Mouse (Mus musculus) heart, adult 18-20 months (tissue): ENCODE results near the gene Rnf44. TPM values are rescaled to one million over a fixed set of nuclear protein-coding genes. Genes with fewer than 3 reads are reported as not detected.
A peak's percentile ranks its signal among the peaks of the same experiment; 100 is the strongest.

Source experiments
- DNase-seq, 2 experiments: peaks; one replicate each; pipeline ENCODE4 v3.0.0; 2021 to 2022; ENCODE audit warnings: mixed read lengths in 1 of 2
- long read RNA-seq, 2 experiments: library from polyadenylated mRNA; stranded (forward); transcript quantifications; one replicate each; pipeline ENCODE4 v2.0.0; 2021
- total RNA-seq, 2 experiments: library from RNA; stranded (reverse); gene quantifications; 2 replicates each; pipeline ENCODE4 v1.2.3; 2021

Gene Rnf44
- 10 to 100 TPM; 55.1 to 55.9 TPM for total RNA-seq
- long read RNA-seq, experiment 1, partial matches to known transcripts: 2 of 14 reads
- long read RNA-seq, experiment 1, other reads (novel, unspliced or antisense): 12 of 14 reads
- long read RNA-seq, experiment 2, partial matches to known transcripts: 1 of 11 reads
- long read RNA-seq, experiment 2, other reads (novel, unspliced or antisense): 10 of 11 reads

DNA sequence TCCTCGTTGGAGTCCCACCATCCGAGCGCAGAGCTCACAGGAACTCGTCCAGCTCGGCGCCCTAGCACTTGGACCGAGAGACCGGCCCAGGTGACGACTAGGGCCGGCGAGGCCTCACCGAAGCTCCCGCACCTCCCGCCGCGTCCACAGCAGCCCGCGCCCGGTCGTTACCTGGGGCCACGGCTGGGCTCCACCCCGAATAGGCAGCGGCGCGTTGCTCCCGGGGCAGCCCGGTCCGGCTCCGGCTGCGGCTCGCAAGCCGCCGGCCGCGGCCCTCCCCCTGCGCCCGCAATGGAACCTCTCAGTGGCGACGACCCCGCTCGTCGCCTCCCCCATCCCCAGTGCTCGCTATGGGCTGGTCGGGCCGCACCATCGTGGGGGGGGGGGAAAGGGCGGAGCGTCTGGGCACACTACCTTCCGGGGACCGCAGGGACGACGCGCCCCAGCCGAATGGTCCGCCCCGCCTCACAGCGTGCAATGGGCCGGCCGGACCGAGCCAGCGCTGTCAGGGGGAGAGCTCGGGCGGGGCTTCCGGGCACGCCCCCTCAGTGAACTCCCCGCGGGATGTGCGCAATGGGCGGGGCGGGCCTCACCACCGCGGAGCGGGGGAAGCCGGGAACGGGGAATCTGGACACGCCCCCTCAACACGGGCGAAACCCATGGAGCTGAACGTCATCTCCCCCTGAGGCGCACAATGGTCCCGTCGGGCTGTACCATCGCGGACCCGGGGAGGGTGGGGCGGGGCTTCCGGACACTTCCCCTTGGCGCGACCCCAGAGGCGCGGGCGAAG lies at the start of gene Rnf44:
Rnf44 (minus strand) TSS at position 350 of the 790 bp plus-strand sequence.
- DNase-seq: peak; percentile 97 to 99

DNA sequence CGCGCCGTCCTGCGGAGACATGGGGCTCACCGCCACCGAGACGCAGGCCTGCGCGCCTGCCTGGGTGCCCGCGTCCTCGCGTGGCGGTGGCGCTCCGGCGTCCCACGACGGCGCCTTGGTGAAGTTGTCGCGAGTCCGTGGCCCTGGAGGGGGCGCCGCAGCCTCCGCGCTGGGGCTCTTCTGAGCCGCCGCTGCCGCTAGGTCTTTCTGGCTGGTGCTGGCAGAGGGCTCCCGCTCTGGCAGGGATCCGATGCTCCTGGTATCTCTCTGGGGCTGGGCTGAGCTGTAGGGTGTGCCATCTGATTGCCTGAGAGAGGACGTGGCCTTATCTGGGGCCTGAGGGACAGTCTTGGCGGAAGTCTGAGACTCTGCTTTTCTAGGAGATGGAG lies 44.5 kb upstream of the Rnf44 start:
- no peak for DNase-seq

DNA sequence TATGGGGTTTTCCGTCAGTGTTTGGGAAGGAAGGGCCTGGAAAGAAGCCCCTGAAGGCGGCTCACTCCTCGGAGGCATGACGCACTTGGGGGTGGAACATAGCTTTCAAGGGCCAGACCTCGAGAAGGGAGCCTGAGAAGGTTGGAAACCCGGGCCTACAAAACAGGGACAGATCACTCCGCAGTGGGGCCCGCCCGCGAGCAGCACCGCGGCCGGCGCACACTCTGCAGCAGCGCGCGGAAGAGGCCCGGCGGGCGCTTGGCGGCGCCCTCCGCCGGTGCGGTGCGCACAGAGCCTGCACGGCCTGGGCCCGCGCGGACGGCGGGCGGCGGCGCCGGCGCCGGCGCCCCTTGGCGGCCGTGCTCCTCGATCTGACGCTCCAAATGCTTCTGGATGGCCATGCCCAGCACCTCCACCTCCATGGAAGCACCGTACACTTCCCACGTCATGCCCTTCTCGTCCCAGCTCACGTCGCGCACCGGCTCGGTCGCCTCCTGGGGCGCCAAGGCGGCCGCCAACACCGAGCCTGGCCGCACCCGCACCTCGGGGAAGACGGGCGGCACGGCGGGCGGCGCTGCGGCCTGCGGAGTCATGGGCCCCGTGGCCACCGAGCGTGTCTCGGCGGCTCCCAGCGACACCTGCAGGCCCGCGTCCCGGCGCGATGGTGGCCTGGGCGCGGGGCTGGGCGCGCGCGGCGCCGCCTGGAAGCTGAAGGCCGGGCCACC lies 43.9 kb upstream of the Rnf44 start:
- DNase-seq: peak; percentile 5 to 8

DNA sequence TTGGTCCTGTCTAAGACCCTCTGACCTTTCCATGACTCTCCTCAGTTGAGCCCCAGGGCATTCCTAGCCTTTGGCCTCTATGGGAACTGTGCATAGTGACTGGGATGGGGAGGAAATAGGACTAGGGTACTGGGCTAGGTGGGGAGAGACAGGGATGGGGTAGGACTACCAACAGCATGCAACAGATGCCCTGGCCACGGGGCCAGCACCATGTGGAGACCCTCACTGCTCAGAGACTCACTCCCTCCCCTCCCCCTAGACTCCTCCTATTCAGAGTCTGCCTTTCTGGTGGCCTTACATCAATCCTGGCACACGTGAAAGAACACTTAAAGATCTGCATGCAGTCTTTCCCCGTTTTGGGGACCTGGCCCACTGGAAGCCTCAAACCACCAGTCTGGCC lies 43.2 kb upstream of the Rnf44 start:
- DNase-seq: no peak

DNA sequence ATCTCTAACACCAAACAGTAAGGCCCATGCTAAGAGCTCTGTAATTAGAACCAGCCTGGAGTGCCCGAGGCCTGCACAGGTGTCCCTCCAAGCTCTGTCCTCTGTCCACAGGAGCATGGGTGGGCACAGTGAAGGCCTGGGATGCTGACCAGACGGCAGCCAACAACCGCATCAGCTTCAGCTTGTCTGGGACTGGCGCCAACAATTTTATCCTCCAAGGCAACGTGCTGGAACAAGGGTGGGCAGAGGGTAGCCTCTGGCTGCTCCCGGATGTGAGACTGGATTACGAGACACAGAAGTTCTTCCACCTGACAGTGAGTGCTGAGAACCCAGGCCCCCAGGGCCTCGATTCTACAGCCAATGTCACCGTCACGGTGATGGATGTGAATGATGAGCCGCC lies 32.4 kb upstream of the Rnf44 start:
- no peak for DNase-seq

DNA sequence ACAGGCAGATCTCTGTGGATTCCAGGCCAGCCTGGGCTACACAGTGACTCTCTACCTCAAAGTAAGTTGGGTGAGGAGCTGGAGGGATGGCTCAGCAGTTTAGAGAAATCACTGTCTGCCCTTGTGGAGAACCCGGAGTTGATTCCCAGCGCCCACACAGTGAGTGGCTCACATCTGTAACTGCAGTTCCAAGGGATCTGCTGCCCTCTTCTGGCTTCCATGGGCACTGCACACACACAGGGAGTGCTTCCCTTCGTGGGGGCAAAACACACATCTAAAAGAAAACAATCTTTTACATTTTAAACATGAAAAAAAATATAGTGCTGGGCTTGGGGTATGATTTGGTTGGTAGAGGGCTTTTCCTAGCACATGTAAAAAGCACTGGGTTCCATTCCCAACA lies 29.4 kb upstream of the Rnf44 start:
- DNase-seq: no peak

DNA sequence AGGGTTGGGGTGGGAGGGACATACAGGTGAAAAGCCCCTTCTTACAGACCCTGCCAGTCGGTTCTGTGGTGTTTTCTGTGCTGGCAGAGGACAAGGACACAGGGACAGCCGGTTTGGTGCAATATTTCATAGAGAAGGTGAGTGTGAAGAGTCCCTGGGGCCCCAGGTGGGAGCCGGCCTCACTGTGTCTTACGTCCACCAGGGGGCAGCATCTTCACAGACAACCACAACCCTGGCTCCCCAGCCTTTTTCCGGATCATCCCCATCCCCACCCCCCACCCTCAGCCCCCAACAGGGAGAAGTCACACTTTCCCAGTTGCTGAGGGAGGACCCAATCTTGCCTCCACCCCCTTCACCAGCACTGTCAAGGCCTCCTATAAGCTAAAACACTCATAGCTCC lies 23.2 kb upstream of the Rnf44 start:
- peak; percentile 17 to 55 for DNase-seq

DNA sequence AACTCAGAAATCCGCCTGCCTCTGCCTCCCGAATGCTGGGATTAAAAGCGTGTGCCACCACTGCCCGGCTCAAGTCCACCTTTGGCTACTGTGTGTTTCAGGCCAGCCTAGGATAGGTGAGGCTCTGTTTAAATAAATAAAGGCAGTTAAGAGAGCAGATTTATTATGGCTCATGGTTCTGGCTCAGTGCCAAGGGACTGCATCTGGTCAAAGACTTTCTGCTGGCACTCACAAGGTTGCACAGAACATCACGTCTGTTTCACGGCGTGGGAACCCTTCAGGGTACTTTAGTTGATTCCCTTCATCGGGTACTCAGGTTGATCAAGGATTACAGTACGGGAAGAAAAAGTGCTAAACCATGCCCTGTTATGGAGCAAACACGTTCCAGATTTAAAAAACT lies 21.3 kb upstream of the Rnf44 start:
- DNase-seq: no peak

DNA sequence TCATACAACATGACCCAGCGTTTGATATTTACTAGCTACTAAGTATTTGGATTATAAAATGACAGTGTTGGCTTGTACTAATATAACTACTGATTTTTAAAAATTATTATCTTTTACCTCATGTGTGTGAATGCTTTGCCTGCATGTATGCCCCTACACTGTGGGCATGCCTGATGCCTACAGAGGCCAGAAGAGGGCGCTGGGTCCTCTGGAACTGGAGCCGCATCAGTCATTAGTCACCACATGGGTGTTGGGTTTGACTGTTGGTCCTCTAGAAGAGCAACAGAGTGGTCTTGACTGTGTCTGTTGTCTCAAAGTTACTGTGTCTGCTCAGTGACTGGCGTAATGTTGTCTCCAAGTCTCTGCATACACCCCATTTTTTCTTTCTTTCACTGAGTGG lies 20.7 kb upstream of the Rnf44 start:
- no peak for DNase-seq

DNA sequence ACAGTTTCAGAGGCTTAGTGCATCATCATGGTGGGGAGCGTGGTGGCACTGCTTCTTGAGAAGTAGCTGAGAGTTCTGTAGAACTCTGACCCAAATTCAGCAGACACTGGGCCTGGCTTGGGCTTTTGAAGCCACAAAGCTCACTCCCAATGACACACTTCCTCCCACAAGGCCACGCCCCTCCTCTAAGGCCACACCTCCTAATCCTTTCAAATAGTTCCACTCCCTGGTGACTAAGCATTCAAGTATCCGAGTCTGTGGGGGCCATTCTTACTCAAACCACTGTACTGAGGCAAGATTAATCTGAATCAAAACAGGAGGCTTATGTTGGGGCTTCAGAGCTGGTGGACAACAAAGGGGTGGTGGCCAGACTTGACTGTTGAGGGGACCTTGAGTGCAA lies 17.2 kb upstream of the Rnf44 start:
- DNase-seq: no peak

DNA sequence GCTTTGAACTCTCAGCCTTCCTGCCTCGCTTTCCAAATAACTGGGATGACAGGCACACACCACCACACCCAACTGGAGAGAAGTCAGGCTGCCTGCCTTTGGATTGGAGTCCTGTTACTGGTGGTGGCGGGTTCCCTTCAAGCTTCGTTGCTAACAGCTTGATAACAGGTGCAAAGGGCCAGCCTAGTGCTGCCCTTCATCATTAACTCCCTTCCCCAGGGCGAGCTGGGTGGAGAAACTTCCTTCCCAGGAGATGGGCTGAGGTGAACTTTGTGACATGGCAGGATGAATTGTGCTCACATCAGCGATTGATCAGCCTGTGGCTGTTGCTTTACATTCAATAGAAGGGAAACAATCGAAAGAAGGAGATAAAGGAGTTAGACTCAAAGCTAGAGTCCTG lies 11.2 kb upstream of the Rnf44 start:
- DNase-seq: no peak

DNA sequence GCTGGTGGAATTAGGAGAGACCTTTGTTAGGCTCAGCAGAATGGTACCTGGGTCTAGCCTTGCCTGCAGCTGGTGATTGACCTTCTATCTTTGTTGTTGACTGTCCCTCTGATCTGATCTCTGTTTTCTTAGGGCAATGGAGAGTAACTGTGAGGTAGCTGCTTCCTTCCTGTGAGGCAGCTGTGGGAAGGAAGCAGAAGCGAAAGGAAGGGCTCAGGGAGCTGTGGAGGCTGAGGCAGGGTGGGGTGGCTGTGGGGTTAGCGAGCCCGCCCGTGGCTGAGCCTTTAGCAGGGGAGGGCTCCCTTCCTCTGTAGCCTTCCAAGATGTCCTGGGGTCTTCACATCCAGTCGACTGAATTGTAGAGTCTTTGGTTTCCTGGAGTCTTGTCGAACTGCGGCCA lies 8.8 kb upstream of the Rnf44 start:
- no peak for DNase-seq

DNA sequence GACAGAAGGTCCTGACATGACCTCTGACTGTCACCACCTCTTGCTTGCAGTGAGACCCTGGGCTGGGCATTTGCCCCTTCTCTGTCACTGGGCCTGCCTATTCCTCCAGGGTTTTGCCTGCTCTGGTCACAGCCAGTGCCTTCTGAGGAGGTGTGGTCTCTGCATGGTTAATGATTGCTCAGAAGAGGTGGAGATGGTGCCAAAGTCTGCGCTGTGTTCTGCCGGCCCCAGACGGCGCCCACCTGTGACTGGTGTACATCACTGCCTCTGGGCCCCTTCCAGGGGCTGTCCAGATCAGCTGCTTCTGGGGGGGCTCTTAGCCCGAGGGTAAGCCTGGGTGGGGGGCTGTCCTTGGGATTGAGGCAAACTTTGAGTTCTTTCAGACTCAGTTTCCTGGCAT lies 7.5 kb upstream of the Rnf44 start, which contains the start of gene Cdhr2:
Cdhr2 (plus strand) TSS at position 219 of the 400 bp plus-strand sequence.
- no peak for DNase-seq

DNA sequence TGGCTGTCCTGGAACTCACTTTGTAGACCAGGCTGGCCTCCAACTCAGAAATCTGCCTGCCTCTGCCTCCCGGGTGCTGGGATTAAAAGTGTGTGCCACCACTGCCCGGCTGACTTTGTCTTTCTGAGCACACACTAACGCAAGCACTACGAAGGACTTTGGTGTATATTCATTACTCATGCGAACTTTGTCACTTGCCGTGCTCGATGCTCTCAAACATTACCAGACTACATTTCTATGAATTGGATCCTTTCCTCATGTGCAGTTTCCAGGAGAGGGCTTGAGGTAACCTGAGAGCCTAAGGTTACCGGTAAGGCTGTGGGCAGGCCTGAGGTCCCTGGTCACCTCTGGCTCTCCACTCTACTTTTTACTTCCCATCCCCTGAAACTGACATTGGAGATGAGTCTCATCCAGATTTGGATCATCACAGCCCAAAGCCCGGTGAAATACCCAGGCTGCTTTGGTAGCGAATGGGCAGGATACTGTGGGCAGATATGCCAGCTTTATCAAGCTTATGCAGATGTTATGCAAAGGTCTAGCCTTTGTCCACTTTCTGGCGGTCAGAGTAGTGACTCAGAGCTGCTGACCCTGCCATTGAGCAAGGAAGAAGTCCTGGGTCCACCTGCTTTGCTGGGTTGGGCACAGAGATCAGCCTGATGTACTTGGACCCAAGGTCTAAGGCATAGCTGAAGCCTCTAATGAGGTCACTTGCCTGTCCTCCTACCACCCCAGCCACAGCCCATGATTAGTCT lies 1.9 kb upstream of the Rnf44 start:
- DNase-seq: no peak

DNA sequence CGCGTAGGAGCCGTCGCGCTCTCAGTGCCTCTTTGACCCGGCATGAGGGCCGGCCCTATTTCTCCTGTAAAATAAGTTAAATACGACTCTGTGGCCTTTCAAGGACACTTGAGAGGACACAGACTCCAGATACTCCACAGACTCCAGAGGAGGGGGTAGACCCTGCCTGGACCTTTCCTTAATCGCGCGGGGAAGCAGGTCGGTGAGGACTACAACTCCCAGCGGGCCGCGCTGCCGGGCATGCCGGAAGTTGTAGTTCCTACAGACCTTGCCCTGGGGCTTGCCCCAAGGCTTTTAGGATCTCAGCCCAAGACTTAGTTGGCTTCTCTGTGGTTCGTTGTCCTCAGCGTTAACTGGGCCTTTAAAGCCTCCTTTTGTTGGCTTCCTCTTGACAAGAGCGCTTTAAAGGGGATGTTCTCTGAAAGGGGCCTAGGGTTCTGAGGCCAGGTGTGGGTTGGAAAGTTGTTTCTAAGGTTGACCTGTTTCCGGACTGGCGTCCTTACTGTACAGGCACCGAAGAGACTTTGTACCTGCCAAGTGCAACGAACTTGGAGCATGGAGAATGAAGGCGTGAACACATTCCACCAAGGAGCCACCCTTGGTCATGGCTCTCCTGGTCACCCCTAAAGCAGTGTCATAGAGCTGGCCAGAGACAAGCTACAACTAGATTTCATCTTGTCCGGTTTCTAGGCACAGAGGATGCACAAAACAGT lies 797 bp upstream of the Rnf44 start:
- peak; percentile 93 to 95 for DNase-seq

DNA sequence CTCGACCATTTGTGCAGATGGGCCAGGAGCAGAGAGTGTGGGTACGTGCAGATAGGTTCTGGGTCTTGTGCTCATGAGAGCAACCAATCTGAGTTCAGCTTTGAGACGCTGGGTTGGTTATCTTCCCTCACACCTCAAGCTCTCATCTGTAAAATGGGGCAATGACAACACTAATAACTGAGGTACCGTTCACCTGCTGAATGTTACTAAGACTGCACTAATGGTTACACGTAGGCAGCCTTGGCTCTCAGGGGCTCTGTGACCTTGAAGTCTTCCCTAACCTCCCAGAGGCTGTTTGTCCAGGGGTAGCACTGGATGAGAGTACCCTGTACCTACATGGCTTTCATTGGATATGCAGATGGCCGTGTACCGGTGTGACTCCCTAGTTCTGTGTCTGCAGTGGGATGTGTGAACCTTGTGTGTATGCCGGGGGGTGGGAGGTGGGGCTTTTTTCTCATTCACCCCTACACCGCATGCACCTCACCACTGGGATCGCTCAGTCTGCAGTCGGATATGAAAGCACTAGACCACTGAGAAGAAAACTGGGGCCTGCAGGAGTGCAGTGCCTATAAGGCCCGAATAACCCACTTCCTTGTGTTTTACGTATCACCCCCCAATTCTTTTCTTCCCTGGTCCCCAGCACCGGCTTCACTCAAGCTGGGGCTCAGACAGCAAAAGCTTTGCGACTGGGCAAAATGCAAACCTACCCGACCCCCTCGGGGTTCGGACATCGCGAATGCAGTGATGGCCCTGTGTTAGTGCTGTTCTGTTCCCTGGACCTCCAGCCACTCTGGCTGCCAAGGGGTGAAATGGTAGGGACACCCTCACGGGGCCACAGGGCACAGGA lies 773 bp downstream of the Rnf44 start:
- DNase-seq: no peak

DNA sequence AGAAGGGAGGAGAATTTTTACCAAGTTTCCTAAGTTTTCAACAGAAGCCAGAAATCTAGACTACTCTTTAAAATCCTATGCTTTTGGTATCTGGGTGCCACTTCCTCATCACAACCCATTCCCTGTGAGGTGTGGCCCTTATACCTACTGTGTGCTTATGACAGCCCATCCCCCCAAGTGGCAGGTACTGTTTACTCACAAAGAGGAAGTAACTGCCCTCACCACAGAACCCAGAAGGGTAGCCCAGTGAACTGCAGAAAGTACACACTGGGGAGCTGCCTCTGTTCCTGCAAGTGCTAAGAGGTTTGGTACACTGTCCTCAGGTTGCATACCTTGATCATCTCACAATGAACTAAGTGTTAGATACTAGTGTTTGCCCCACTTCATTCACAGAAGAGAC lies 2.0 kb downstream of the Rnf44 start:
- DNase-seq: peak in 1 of 2 experiments; percentile 39

DNA sequence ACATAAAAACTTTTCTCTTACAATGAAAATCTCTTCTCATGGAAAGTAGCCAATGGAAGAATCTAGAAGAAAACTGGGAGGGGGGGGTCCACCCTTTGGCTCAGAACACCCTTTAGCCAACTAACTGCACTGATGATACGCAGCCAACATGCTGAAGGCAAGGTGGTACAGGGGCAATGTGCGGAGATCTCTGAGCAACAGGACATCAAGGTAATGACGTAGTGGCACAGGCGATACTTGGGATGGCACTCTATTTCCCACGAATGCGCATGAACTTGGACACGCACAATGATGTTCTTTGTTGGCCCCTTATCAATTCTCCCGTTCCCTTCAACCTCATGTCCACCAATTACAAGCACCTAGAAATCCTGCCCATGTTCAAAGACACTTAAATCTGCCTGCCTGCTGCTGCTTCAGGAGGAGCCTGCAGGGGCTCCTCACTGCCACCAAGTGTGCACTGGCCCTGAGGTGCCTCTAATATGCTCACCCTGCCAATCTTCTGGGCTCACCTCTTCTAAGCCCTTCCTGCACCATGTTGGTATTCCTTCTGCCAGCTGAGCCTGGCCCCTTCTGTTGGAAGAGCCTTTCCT lies 3.5 kb downstream of the Rnf44 start:
- no peak for DNase-seq

DNA sequence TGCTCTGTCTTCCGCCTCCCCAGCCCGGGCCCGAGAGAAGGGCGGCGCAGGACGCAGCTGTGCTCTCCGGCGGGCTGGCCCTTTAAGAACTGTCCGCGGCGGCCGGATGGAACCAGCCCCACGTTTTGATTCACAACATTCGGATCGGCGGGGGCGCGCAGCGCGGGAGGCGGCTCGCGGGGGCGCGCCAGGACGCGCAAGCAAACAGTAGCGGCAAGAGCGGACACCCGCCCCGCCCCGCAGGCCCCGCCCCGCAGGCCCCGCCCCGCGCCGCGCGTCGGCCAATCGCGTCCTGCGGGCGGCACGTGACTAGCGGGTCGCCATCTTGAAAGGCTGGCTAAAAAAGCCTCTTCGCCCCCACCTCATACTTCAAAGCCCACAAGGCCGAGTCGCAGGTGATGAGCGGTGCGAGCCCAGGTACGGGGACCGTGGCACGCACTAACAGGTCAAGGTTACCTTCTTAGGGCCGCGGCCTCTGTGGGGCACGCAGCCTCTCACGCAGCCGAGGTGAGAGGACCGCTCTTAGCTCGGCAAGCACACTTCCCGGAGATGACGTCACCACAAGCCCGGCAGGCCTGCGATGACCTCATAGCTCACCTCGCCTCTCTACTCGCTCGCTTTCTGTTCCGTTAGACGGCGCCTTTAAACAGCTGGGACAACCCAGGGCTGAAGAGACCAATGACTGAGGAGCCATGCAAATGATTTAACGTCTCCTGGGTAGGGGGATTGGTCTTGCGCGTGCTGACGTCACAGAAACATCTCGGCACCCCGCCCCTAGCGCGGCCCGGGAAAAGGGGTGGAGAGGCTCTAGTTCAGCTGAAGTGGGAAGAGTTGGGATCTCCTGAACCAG lies 5.9 kb downstream of the Rnf44 start:
- DNase-seq: peak; percentile 98

DNA sequence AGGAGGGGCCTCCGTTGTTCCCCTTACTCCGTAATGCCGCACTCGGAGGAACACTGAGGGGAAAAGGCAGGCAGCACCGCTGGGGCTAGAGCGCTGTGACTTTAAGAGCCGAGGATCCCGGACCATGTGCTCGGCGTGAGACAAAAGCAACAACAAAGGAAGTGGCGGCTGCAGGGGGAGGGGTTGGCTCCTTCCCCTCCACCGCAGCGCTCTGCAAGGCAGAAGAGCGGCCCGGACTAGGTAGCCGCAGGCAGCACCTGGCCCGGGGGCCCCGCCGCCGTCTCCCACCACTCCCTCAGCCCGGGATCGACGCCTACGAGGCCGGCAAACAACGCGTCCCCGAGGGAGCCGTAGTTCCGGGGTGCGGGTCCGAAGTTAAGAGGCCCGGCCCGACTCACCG lies 6.6 kb downstream of the Rnf44 start:
- peak; percentile 85 to 89 for DNase-seq
